Comparison of ENCODE assay signal across 8 mouse cellular contexts in genomic region chr14:120388818-120389691, GRCm38 (mm10).
DNase-seq lines count a peak whose midpoint lies in the region; ATAC-seq and TF ChIP-seq lines count a peak whose summit lies in the region.

No protein-coding gene starts in this region.

- intact Hi-C loops in left cerebral cortex, adult 2 months (cut with DNase I) = no loop called here

- no peak for TF ChIP-seq CTCF in left cerebral cortex, adult 2 months (IDR thresholded peaks at IDR 0.05)

- peak; percentile 82 for ATAC-seq in hindbrain, embryonic 11.5 days (ENCODE audit: low FRiP score)
- ATAC-seq in liver, embryonic 16.5 days (ENCODE audit: low read depth) = peak; percentile 41; the same call in 1 of the 2 replicates
- ATAC-seq in stomach, embryonic 15.5 days (ENCODE audit: insufficient read depth, low FRiP score, low read depth) = 0 out of 2 replicates have a peak, but pooled peaks have one; percentile 27

- peak overlapping the region; percentile 56 for H3K9ac ChIP-seq in hindbrain, embryonic 11.5 days (ENCODE audit: low read depth, low read length)
- H3K9ac ChIP-seq in liver, embryonic 16.5 days (ENCODE audit: low read depth, low read length) = no peak overlapping the region
- H3K9ac ChIP-seq in stomach, embryonic 15.5 days = no peak overlapping the region

- no peaks in the 10 kb centered on the region for H3K27me3 ChIP-seq in hindbrain, embryonic 11.5 days (ENCODE audit: control insufficient read depth, insufficient read depth, low read length)
- H3K27me3 ChIP-seq in liver, embryonic 16.5 days (ENCODE audit: control insufficient read depth, insufficient read depth, low read depth, low read length) = no peaks in the 10 kb centered on the region
- no peaks in the 10 kb centered on the region for H3K27me3 ChIP-seq in stomach, embryonic 15.5 days (replicated peaks)

- H3K4me1 ChIP-seq in hindbrain, embryonic 11.5 days (replicated peaks; ENCODE audit: control insufficient read depth, insufficient read depth, low read length) = no peaks in the 10 kb centered on the region
- H3K4me1 ChIP-seq in liver, embryonic 16.5 days (ENCODE audit: control insufficient read depth, low read depth, low read length) = no peaks in the 10 kb centered on the region; the same call in 1 of the 2 replicates
- H3K4me1 ChIP-seq in stomach, embryonic 15.5 days = peaks cover 12% of the 10 kb centered on the region; the same call in 1 of the 2 replicates

- peak overlapping the region; percentile 57 for H3K4me2 ChIP-seq in hindbrain, embryonic 11.5 days (replicated peaks; ENCODE audit: low read depth, low read length)
- peak overlapping the region; percentile 30 for H3K4me2 ChIP-seq in liver, embryonic 16.5 days (ENCODE audit: low read depth, low read length)
- H3K4me2 ChIP-seq in stomach, embryonic 15.5 days = peak overlapping the region; percentile 35

- WGBS in hindbrain, embryonic 11.5 days = 5% methylated on average over 36 of the region's 38 CpGs
- WGBS in liver, embryonic 16.5 days (ENCODE audit: insufficient replicate concordance) = 48% methylated on average over 36 of the region's 38 CpGs
- WGBS in stomach, embryonic 15.5 days = 27% methylated on average over 38 of the region's 38 CpGs

- peak overlapping the region; percentile 90 for H3K27ac ChIP-seq in left cerebral cortex, adult 2 months
- H3K27ac ChIP-seq in hindbrain, embryonic 11.5 days (ENCODE audit: low read depth, low read length) = no peak overlapping the region
- no peak overlapping the region for H3K27ac ChIP-seq in liver, embryonic 16.5 days (ENCODE audit: low read length)
- 0 out of 2 replicates have a peak overlapping the region, but pooled peaks have one; percentile 21 for H3K27ac ChIP-seq in stomach, embryonic 15.5 days

- H3K4me3 ChIP-seq in left cerebral cortex, adult 2 months = peak overlapping the region; percentile 38
- peak overlapping the region; percentile 28 for H3K4me3 ChIP-seq in hindbrain, embryonic 11.5 days (ENCODE audit: low read depth, low read length)
- peak overlapping the region; percentile 13; the same call in 1 of the 2 replicates for H3K4me3 ChIP-seq in liver, embryonic 16.5 days (ENCODE audit: low read depth, low read length)
- no peak overlapping the region for H3K4me3 ChIP-seq in stomach, embryonic 15.5 days (replicated peaks)

- DNase-seq in left cerebral cortex, adult 2 months (ENCODE audit: extremely low spot score in 1 of 2, low spot score in 2 of 2) = peak in 1 of 2 experiments; percentile 58
- no peak for DNase-seq in left cerebral cortex, adult 9 months (ENCODE audit: low spot score in 2 of 2)
- DNase-seq in cerebellum, postnatal 25 days = peak; percentile 65 to 66
- DNase-seq in hindbrain, embryonic 11.5 days (ENCODE audit: low spot score) = peak; percentile 66
- no peak for DNase-seq in testis, postnatal 14 days (ENCODE audit: low spot score)
- DNase-seq in B cell, adult 2 months = no peak

- no peaks in the 10 kb centered on the region for H3K9me3 ChIP-seq in hindbrain, embryonic 11.5 days (ENCODE audit: control insufficient read depth, low read length)
- H3K9me3 ChIP-seq in liver, embryonic 16.5 days (replicated peaks; ENCODE audit: control insufficient read depth, low read length) = no peaks in the 10 kb centered on the region
- H3K9me3 ChIP-seq in stomach, embryonic 15.5 days = no peaks in the 10 kb centered on the region

- no peaks in the 10 kb centered on the region for H3K36me3 ChIP-seq in hindbrain, embryonic 11.5 days (ENCODE audit: control insufficient read depth, insufficient read depth, low read length)
- peaks cover 10% of the 10 kb centered on the region; the same call in 1 of the 2 replicates for H3K36me3 ChIP-seq in liver, embryonic 16.5 days (ENCODE audit: control insufficient read depth, insufficient read depth)
- H3K36me3 ChIP-seq in stomach, embryonic 15.5 days = peaks cover 24% of the 10 kb centered on the region

Comparison
In these comparisons a context has a peak if more than half of its experiments do, and no peak if none do; other contexts are left out.
1. DNase-seq: peak in cerebellum, postnatal 25 days (2 of 2) and hindbrain, embryonic 11.5 days (single experiment); none in left cerebral cortex, adult 9 months (0 of 2), testis, postnatal 14 days (single experiment) and B cell, adult 2 months (0 of 2).
2. H3K27ac ChIP-seq: peak in left cerebral cortex, adult 2 months (single experiment) and stomach, embryonic 15.5 days (single experiment); none in hindbrain, embryonic 11.5 days (single experiment) and liver, embryonic 16.5 days (single experiment).
3. ATAC-seq: peak in every context shown above with its lines; median percentile 82 in hindbrain, embryonic 11.5 days; 41 in liver, embryonic 16.5 days; 27 in stomach, embryonic 15.5 days.
4. Peak in every context shown above with its lines, with median percentiles within 50 percentile points of each other: H3K4me2 ChIP-seq.